ENCODE assay signal across 23 mouse cellular contexts in the genomic region with DNA sequence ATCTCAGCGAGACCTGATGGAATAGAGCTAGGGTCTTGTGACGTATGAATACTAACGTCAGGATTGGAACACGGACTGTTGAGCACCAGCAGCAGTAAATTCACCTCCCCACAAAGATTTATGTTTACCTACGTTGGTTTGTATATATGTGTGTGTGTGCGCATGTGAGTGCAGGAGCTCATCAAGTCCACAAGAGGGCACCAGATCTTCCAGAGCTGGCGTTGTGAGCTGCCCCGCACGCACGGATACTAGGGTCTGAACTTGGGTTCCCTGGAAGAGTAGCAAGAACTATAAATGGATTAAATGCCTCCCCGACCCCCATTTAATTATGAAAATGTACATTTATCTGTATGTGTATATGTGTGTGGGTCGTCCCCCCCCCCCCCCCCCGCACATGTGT. TPM values are rescaled to one million over a fixed set of nuclear protein-coding genes. Genes with fewer than 3 reads are reported as not detected.
A peak's percentile ranks its signal among the peaks of the same experiment; 100 is the strongest.
DNase-seq lines count a peak whose midpoint lies in the region; ATAC-seq and TF ChIP-seq lines count a peak whose summit lies in the region.
"Had no signal": no experiment of that assay in that cellular context is flagged by ENCODE, and none has a peak within 500 bp of the region (broad histone marks: within the 10 kb centered on the region; RNA-seq: fewer than 3 reads in every experiment).

No protein-coding gene starts in this region.

- DNase-seq in forebrain, postnatal 0 days: no peak
- DNase-seq in forebrain, embryonic 10.5 days (ENCODE audit: extremely low spot score, low spot score): no peak
- DNase-seq in kidney, postnatal 36 days: no peak
- no peak for DNase-seq in lung, postnatal 0 days (ENCODE audit: low spot score)
- no peak for DNase-seq in lung, adult 18-20 months
- DNase-seq in layer of hippocampus, adult 18-20 months (ENCODE audit: low spot score in 2 of 2): no peak
- DNase-seq: adrenal gland, adult 2 months; cerebellum, adult 11-12 months; cerebellum, postnatal 25 days; layer of hippocampus, postnatal 36 days; liver, embryonic 13.5 days; retina, postnatal 1 day; right cerebral cortex, postnatal 4 days; thymus, adult 18-20 months had no signal

- WGBS in forebrain, postnatal 0 days: 95% methylated on average over 12 of the region's 13 CpGs
- WGBS in forebrain, embryonic 10.5 days: 94% methylated on average over 13 of the region's 13 CpGs
- WGBS in kidney, embryonic 15.5 days: 85% methylated on average over 13 of the region's 13 CpGs
- 97% methylated on average over 11 of the region's 13 CpGs for WGBS in lung, postnatal 0 days
- 91% methylated on average over 13 of the region's 13 CpGs for WGBS in bone marrow, adult 2 months

- no peak overlapping the region for H3K4me3 ChIP-seq in forebrain, postnatal 0 days (ENCODE audit: low read depth, low read length)
- no peak overlapping the region for H3K4me3 ChIP-seq in forebrain, embryonic 10.5 days
- no peak overlapping the region for H3K4me3 ChIP-seq in kidney, embryonic 15.5 days (replicated peaks)
- H3K4me3 ChIP-seq in lung, postnatal 0 days (ENCODE audit: low read depth, low read length): no peak overlapping the region
- no peak overlapping the region for H3K4me3 ChIP-seq in bone marrow, adult 2 months (replicated peaks; ENCODE audit: control insufficient read depth, low read depth, low read length)
- H3K4me3 ChIP-seq: forebrain, embryonic 13.5 days; heart, embryonic 12.5 days; hindbrain, embryonic 10.5 days; liver, embryonic 13.5 days; midbrain, embryonic 10.5 days had no signal

- TF ChIP-seq EP300 in lung, postnatal 0 days (IDR thresholded peaks at IDR 0.05): no peak

- TF ChIP-seq CTCF in forebrain, postnatal 0 days (IDR thresholded peaks at IDR 0.05; ENCODE audit: low read depth): 0 out of 2 replicates have a peak, but pooled peaks have one; percentile 15
- TF ChIP-seq CTCF in lung, postnatal 0 days (IDR thresholded peaks at IDR 0.05): peak; percentile 32; the same call in 1 of the 2 replicates
- TF ChIP-seq CTCF in bone marrow, adult 2 months (IDR thresholded peaks at IDR 0.05; ENCODE audit: control insufficient read depth, insufficient read depth, low read length): peak; percentile 28; the same call in 1 of the 2 replicates

- no peak for ATAC-seq in forebrain, postnatal 0 days
- ATAC-seq in kidney, embryonic 15.5 days (replicated peaks; ENCODE audit: low FRiP score): no peak
- no peak for ATAC-seq in lung, postnatal 0 days
- ATAC-seq: forebrain, embryonic 13.5 days; inflammation-experienced regulatory T-cells, adult 6 months had no signal

- no peaks in the 10 kb centered on the region for H3K27me3 ChIP-seq in forebrain, postnatal 0 days (ENCODE audit: insufficient read depth, low read length)
- H3K27me3 ChIP-seq in forebrain, embryonic 10.5 days (ENCODE audit: poor library complexity, severe bottlenecking): peaks cover 10% of the 10 kb centered on the region
- H3K27me3 ChIP-seq in kidney, embryonic 15.5 days: no peaks in the 10 kb centered on the region
- H3K27me3 ChIP-seq in lung, postnatal 0 days (replicated peaks; ENCODE audit: insufficient read depth, low read length): no peaks in the 10 kb centered on the region
- H3K27me3 ChIP-seq: heart, embryonic 12.5 days; liver, embryonic 13.5 days had no signal

- no peak overlapping the region for H3K4me2 ChIP-seq in forebrain, postnatal 0 days (ENCODE audit: low read depth)
- no peak overlapping the region for H3K4me2 ChIP-seq in kidney, embryonic 15.5 days
- no peak overlapping the region for H3K4me2 ChIP-seq in lung, postnatal 0 days (replicated peaks; ENCODE audit: low read depth, low read length)
- H3K4me2 ChIP-seq: forebrain, embryonic 13.5 days; heart, embryonic 12.5 days had no signal

- H3K9ac ChIP-seq in forebrain, postnatal 0 days: no peak overlapping the region
- H3K9ac ChIP-seq in kidney, embryonic 15.5 days: no peak overlapping the region
- H3K9ac ChIP-seq in lung, postnatal 0 days (replicated peaks; ENCODE audit: low read depth): no peak overlapping the region
- H3K9ac ChIP-seq: forebrain, embryonic 13.5 days; heart, embryonic 12.5 days; liver, embryonic 13.5 days had no signal

- no peaks in the 10 kb centered on the region for H3K36me3 ChIP-seq in forebrain, postnatal 0 days (ENCODE audit: insufficient read depth)
- H3K36me3 ChIP-seq in forebrain, embryonic 10.5 days (replicated peaks): no peaks in the 10 kb centered on the region
- no peaks in the 10 kb centered on the region for H3K36me3 ChIP-seq in kidney, embryonic 15.5 days
- no peaks in the 10 kb centered on the region for H3K36me3 ChIP-seq in lung, postnatal 0 days (ENCODE audit: insufficient read depth, low read length)
- H3K36me3 ChIP-seq: heart, embryonic 12.5 days; midbrain, embryonic 10.5 days had no signal

- peaks cover 7% of the 10 kb centered on the region; the same call in 1 of the 2 replicates for H3K4me1 ChIP-seq in forebrain, postnatal 0 days (ENCODE audit: insufficient read depth)
- H3K4me1 ChIP-seq in forebrain, embryonic 10.5 days: peaks cover 23% of the 10 kb centered on the region
- peaks cover 46% of the 10 kb centered on the region for H3K4me1 ChIP-seq in kidney, embryonic 15.5 days
- H3K4me1 ChIP-seq in lung, postnatal 0 days (ENCODE audit: insufficient read depth, low read depth, low read length): peaks cover 6% of the 10 kb centered on the region; the same call in 1 of the 2 replicates
- peaks cover 3% of the 10 kb centered on the region for H3K4me1 ChIP-seq in bone marrow, adult 2 months (ENCODE audit: control insufficient read depth, insufficient read depth, low read length)

- H3K27ac ChIP-seq in forebrain, postnatal 0 days (ENCODE audit: low read depth, low read length): no peak overlapping the region
- H3K27ac ChIP-seq in forebrain, embryonic 10.5 days: no peak overlapping the region
- H3K27ac ChIP-seq in kidney, embryonic 15.5 days: peak overlapping the region; percentile 85
- no peak overlapping the region for H3K27ac ChIP-seq in lung, postnatal 0 days (ENCODE audit: low read length)
- no peak overlapping the region for H3K27ac ChIP-seq in bone marrow, adult 2 months (ENCODE audit: control insufficient read depth, insufficient read depth, low read depth, low read length, poor library complexity)
- H3K27ac ChIP-seq: forebrain, embryonic 13.5 days; hindbrain, embryonic 10.5 days; midbrain, embryonic 10.5 days had no signal

- no peaks in the 10 kb centered on the region for H3K9me3 ChIP-seq in forebrain, postnatal 0 days (ENCODE audit: low read length)
- H3K9me3 ChIP-seq in forebrain, embryonic 10.5 days: peaks cover 3% of the 10 kb centered on the region; the same call in 1 of the 2 replicates
- H3K9me3 ChIP-seq in kidney, embryonic 15.5 days (replicated peaks): no peaks in the 10 kb centered on the region
- no peaks in the 10 kb centered on the region for H3K9me3 ChIP-seq in lung, postnatal 0 days (ENCODE audit: low read length)
- H3K9me3 ChIP-seq: forebrain, embryonic 13.5 days; midbrain, embryonic 10.5 days had no signal

- no peak for TF ChIP-seq POLR2A in bone marrow, adult 2 months (IDR thresholded peaks at IDR 0.05; ENCODE audit: borderline replicate concordance, control insufficient read depth, low read depth, low read length)

RNA-seq across cellular contexts. Expression of gene Tmem120b, which starts 12.3 kb away (rescaled TPM):
- 18.0 and 18.1 TPM in 2 replicates for total RNA-seq in forebrain, postnatal 0 days (2014; rRNA removed)
- 21.2 and 22.2 TPM in 2 replicates for polyA plus RNA-seq in forebrain, postnatal 0 days (2015; fragmentation: Nextera tagmentation; extraction: Ambion mirVana)
- polyA plus RNA-seq in forebrain, embryonic 10.5 days (2016; fragmentation: Nextera tagmentation; extraction: Ambion mirVana): 8.3 and 10.4 TPM in 2 replicates
- polyA plus RNA-seq in kidney, embryonic 15.5 days (2015; fragmentation: Nextera tagmentation; extraction: Ambion mirVana): 15.3 and 19.2 TPM in 2 replicates
- 11.9 and 12.2 TPM in 2 replicates for polyA plus RNA-seq in lung, postnatal 0 days (2015; fragmentation: Nextera tagmentation; extraction: Ambion mirVana)
- 33.5 and 38.8 TPM in 2 replicates for polyA plus RNA-seq in bone marrow, adult 2 months (2011; ENCODE audit: insufficient read depth, insufficient read length, low replicate concordance, missing spikeins)
- 10 to 100 TPM; 16.4 to 17.6 TPM for total RNA-seq in layer of hippocampus, adult 18-20 months (2021)

RNA-seq across cellular contexts. Expression of gene Morn3, which starts 33.7 kb away (rescaled TPM):
- total RNA-seq in forebrain, postnatal 0 days (2014; rRNA removed): 0.23 TPM in 1 of 2 replicates, not detected in the other
- polyA plus RNA-seq in forebrain, postnatal 0 days (2015; fragmentation: Nextera tagmentation; extraction: Ambion mirVana): 1.1 and 1.5 TPM in 2 replicates
- polyA plus RNA-seq in forebrain, embryonic 10.5 days (2016; fragmentation: Nextera tagmentation; extraction: Ambion mirVana): 0.26 and 0.33 TPM in 2 replicates
- polyA plus RNA-seq in kidney, embryonic 15.5 days (2015; fragmentation: Nextera tagmentation; extraction: Ambion mirVana): 0.26 TPM in 1 of 2 replicates, not detected in the other
- polyA plus RNA-seq in lung, postnatal 0 days (2015; fragmentation: Nextera tagmentation; extraction: Ambion mirVana): 5.3 and 8.3 TPM in 2 replicates
- polyA plus RNA-seq in bone marrow, adult 2 months (2011; ENCODE audit: insufficient read depth, insufficient read length, low replicate concordance, missing spikeins): 5.3 TPM in 1 of 2 replicates, not detected in the other
- total RNA-seq in layer of hippocampus, adult 18-20 months (2021): under 1 TPM; 0.38 to 0.94 TPM
- total RNA-seq: adrenal gland, adult 2 months; gastrocnemius, postnatal 4 days; layer of hippocampus, postnatal 36 days; left cerebral cortex, postnatal 36 days had no signal
- polyA plus RNA-seq: adrenal gland, adult 2 months; heart, embryonic 12.5 days; liver, embryonic 13.5 days had no signal

RNA-seq across cellular contexts. Expression of gene Rhof, which starts 52.0 kb away (rescaled TPM):
- 25.3 and 27.0 TPM in 2 replicates for total RNA-seq in forebrain, postnatal 0 days (2014; rRNA removed)
- polyA plus RNA-seq in forebrain, postnatal 0 days (2015; fragmentation: Nextera tagmentation; extraction: Ambion mirVana): 36.9 and 38.7 TPM in 2 replicates
- 1.2 and 1.5 TPM in 2 replicates for polyA plus RNA-seq in forebrain, embryonic 10.5 days (2016; fragmentation: Nextera tagmentation; extraction: Ambion mirVana)
- polyA plus RNA-seq in kidney, embryonic 15.5 days (2015; fragmentation: Nextera tagmentation; extraction: Ambion mirVana): 3.0 and 3.6 TPM in 2 replicates
- 12.4 and 16.8 TPM in 2 replicates for polyA plus RNA-seq in lung, postnatal 0 days (2015; fragmentation: Nextera tagmentation; extraction: Ambion mirVana)
- 4.0 and 7.2 TPM in 2 replicates for polyA plus RNA-seq in bone marrow, adult 2 months (2011; ENCODE audit: insufficient read depth, insufficient read length, low replicate concordance, missing spikeins)
- total RNA-seq in layer of hippocampus, adult 18-20 months (2021): 10 to 100 TPM; 49.1 to 50.9 TPM
